Mouse (Mus musculus) myocyte (in vitro differentiated cells): ENCODE results near the gene Vps37b.

Experiments used
- CEBPB ChIP-seq: IDR thresholded peaks from 2 replicates; pipeline ENCODE4 v1.6.1; 2011; ENCODE audit warnings: mild to moderate bottlenecking, moderate library complexity; ENCODE audit not compliant: poor library complexity, insufficient read depth, severe bottlenecking
- E2F4 ChIP-seq: IDR thresholded peaks from one replicate; pipeline ENCODE4 v1.6.1; 2011; ENCODE audit warnings: mild to moderate bottlenecking, control low read depth, moderate library complexity; ENCODE audit not compliant: insufficient read depth
- MAX ChIP-seq: IDR thresholded peaks from one replicate; pipeline ENCODE4 v1.6.1; 2011; ENCODE audit warnings: low read depth, mild to moderate bottlenecking, control low read depth
- POLR2A ChIP-seq: IDR thresholded peaks from one replicate; pipeline ENCODE4 v1.6.1; 2011; ENCODE audit warnings: low read depth, mild to moderate bottlenecking, control low read depth, moderate library complexity; ENCODE audit not compliant: insufficient read length
- POLR2AphosphoS2 ChIP-seq: IDR thresholded peaks from one replicate; pipeline ENCODE4 v1.6.1; 2011; ENCODE audit warnings: low read depth, control low read depth; ENCODE audit not compliant: insufficient read length
- REST ChIP-seq: IDR thresholded peaks from one replicate; pipeline ENCODE4 v1.6.1; 2011; ENCODE audit warnings: mild to moderate bottlenecking, control low read depth, moderate library complexity; ENCODE audit not compliant: insufficient read depth, insufficient read length
- SRF ChIP-seq: IDR thresholded peaks from one replicate; pipeline ENCODE4 v1.6.1; 2011; ENCODE audit warnings: low read depth; ENCODE audit not compliant: control insufficient read depth, insufficient read length
- TCF12 ChIP-seq: IDR thresholded peaks from one replicate; pipeline ENCODE4 v1.6.1; 2011; ENCODE audit warnings: mild to moderate bottlenecking, control low read depth; ENCODE audit not compliant: poor library complexity, insufficient read depth, severe bottlenecking
- USF1 ChIP-seq: IDR thresholded peaks from one replicate; pipeline ENCODE4 v1.6.1; 2011; ENCODE audit warnings: low read depth, mild to moderate bottlenecking, control low read depth, moderate library complexity

DNA sequence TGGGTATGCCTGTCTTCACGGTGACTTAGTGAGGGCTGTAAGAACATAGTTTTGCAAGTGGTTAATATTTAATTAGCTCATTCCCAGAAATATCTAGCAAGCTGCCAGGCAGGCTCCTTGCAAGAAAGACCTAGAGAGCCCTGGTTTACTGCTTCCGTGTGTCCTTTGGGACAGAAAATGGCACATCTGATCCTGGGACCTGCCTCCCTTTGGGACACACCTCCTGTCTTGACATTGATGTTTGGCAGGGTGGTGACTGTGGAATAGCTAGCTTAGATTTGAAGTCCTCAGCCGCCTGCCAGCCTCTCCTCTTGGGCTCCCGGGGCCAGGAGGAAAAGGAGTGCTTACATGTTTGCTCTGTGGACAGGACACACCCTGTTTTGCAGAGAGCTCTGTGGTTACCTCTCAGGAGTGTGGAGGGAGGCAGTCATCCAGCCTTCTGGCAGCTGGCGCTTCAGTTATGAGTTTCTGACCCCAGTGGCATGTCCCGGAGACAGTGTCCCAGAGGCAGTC lies 56.3 kb downstream of the Vps37b start:
- TF ChIP-seq POLR2AphosphoS2, result no peak
- no peak for TF ChIP-seq POLR2A
- TF ChIP-seq E2F4, result no peak
- no peak for TF ChIP-seq SRF
- TF ChIP-seq MAX, result no peak
- TF ChIP-seq REST, result no peak
- TF ChIP-seq CEBPB, result no peak
- TF ChIP-seq USF1, result no peak
- TF ChIP-seq TCF12, result peak; percentile 11
